Mouse (Mus musculus) ES-Bruce4 (cell line): ENCODE measurements around the gene Rnf223.

Source experiments
- CTCF ChIP-seq: IDR thresholded peaks from one replicate; pipeline ENCODE4 v1.8.1; 2011; ENCODE audit warnings: low read depth, low read length
- EP300 ChIP-seq: IDR thresholded peaks from 2 replicates; pipeline ENCODE4 v1.6.1; 2011; ENCODE audit warnings: low read depth, low read length; ENCODE audit not compliant: insufficient read depth

- TF ChIP-seq CTCF: no peak
- no peak for TF ChIP-seq EP300
These were observed 32.4 kb upstream of the Rnf223 start for GRCm38 (mm10) chr4:156097770-156098366.
